Mouse (Mus musculus): ENCODE measurements at regions not wholly inside any gene's neighbourhood (a gene's known extent, or its start where the extent isn't known, plus 50 kb on each side); places are given as distances from the start of the nearest gene placed in this dataset.

GRCm38 (mm10) chr17:47207471-47207870 is 161.2 kb upstream of the Mrps10 start:
- no peak for ATAC-seq (replicated peaks in 1 of 2; ENCODE audit: insufficient read depth in 1 of 2, low FRiP score in 2 of 2, low TSS enrichment in 1 of 2, low read depth in 1 of 2, poor library complexity in 2 of 2, severe bottlenecking in 2 of 2)

- no peak for ATAC-seq (replicated peaks in 1 of 2; ENCODE audit: insufficient read depth in 1 of 2, low FRiP score in 2 of 2, low TSS enrichment in 1 of 2, low read depth in 1 of 2, poor library complexity in 2 of 2, severe bottlenecking in 2 of 2)
Measured at GRCm38 (mm10) chr17:47204470-47205162, 164.1 kb upstream of the Mrps10 start.

- ATAC-seq (replicated peaks in 1 of 2; ENCODE audit: insufficient read depth in 1 of 2, low FRiP score in 2 of 2, low TSS enrichment in 1 of 2, low read depth in 1 of 2, poor library complexity in 2 of 2, severe bottlenecking in 2 of 2) = no peak
Measured at GRCm38 (mm10) chr17:47199206-47199605, 169.5 kb upstream of the Mrps10 start.

GRCm38 (mm10) chr17:47197957-47198356 is 170.7 kb upstream of the Mrps10 start:
- ATAC-seq (replicated peaks in 1 of 2; ENCODE audit: insufficient read depth in 1 of 2, low FRiP score in 2 of 2, low TSS enrichment in 1 of 2, low read depth in 1 of 2, poor library complexity in 2 of 2, severe bottlenecking in 2 of 2) = no peak

- no peak for ATAC-seq (replicated peaks in 1 of 2; ENCODE audit: insufficient read depth in 1 of 2, low FRiP score in 2 of 2, low TSS enrichment in 1 of 2, low read depth in 1 of 2, poor library complexity in 2 of 2, severe bottlenecking in 2 of 2)
Measured at GRCm38 (mm10) chr17:47196992-47197391, 171.7 kb upstream of the Mrps10 start.

- no peak for ATAC-seq (replicated peaks in 1 of 2; ENCODE audit: insufficient read depth in 1 of 2, low FRiP score in 2 of 2, low TSS enrichment in 1 of 2, low read depth in 1 of 2, poor library complexity in 2 of 2, severe bottlenecking in 2 of 2)
Measured at GRCm38 (mm10) chr17:47195981-47196380, 172.7 kb upstream of the Mrps10 start.

GRCm38 (mm10) chr17:47194463-47195012 is 174.1 kb upstream of the Mrps10 start:
- ATAC-seq (replicated peaks in 1 of 2; ENCODE audit: insufficient read depth in 1 of 2, low FRiP score in 2 of 2, low TSS enrichment in 1 of 2, low read depth in 1 of 2, poor library complexity in 2 of 2, severe bottlenecking in 2 of 2) = no peak

- ATAC-seq (replicated peaks in 1 of 2; ENCODE audit: insufficient read depth in 1 of 2, low FRiP score in 2 of 2, low TSS enrichment in 1 of 2, low read depth in 1 of 2, poor library complexity in 2 of 2, severe bottlenecking in 2 of 2) = no peak
Measured at GRCm38 (mm10) chr17:47191416-47191815, 177.3 kb upstream of the Mrps10 start.

GRCm38 (mm10) chr17:47189770-47190169 is 178.9 kb upstream of the Mrps10 start:
- no peak for ATAC-seq (replicated peaks in 1 of 2; ENCODE audit: insufficient read depth in 1 of 2, low FRiP score in 2 of 2, low TSS enrichment in 1 of 2, low read depth in 1 of 2, poor library complexity in 2 of 2, severe bottlenecking in 2 of 2)

GRCm38 (mm10) chr17:47184148-47184547 is 173.8 kb upstream of the Ubr2 start:
- ATAC-seq (replicated peaks in 1 of 2; ENCODE audit: insufficient read depth in 1 of 2, low FRiP score in 2 of 2, low TSS enrichment in 1 of 2, low read depth in 1 of 2, poor library complexity in 2 of 2, severe bottlenecking in 2 of 2) = peak; percentile 78 to 83

GRCm38 (mm10) chr17:47182118-47182517 is 171.8 kb upstream of the Ubr2 start:
- ATAC-seq (replicated peaks in 1 of 2; ENCODE audit: insufficient read depth in 1 of 2, low FRiP score in 2 of 2, low TSS enrichment in 1 of 2, low read depth in 1 of 2, poor library complexity in 2 of 2, severe bottlenecking in 2 of 2) = no peak; a peak in 1 of 4 replicates

GRCm38 (mm10) chr17:47179410-47179809 is 169.1 kb upstream of the Ubr2 start:
- no peak for ATAC-seq (replicated peaks in 1 of 2; ENCODE audit: insufficient read depth in 1 of 2, low FRiP score in 2 of 2, low TSS enrichment in 1 of 2, low read depth in 1 of 2, poor library complexity in 2 of 2, severe bottlenecking in 2 of 2)

- ATAC-seq (replicated peaks in 1 of 2; ENCODE audit: insufficient read depth in 1 of 2, low FRiP score in 2 of 2, low TSS enrichment in 1 of 2, low read depth in 1 of 2, poor library complexity in 2 of 2, severe bottlenecking in 2 of 2) = no peak
Measured at GRCm38 (mm10) chr17:47178705-47179104, 168.3 kb upstream of the Ubr2 start.

- peak; percentile 20 to 40; a peak in 2 of 4 replicates for ATAC-seq (replicated peaks in 1 of 2; ENCODE audit: insufficient read depth in 1 of 2, low FRiP score in 2 of 2, low TSS enrichment in 1 of 2, low read depth in 1 of 2, poor library complexity in 2 of 2, severe bottlenecking in 2 of 2)
Measured at GRCm38 (mm10) chr17:47177671-47178246, 167.4 kb upstream of the Ubr2 start.

- ATAC-seq (replicated peaks in 1 of 2; ENCODE audit: insufficient read depth in 1 of 2, low FRiP score in 2 of 2, low TSS enrichment in 1 of 2, low read depth in 1 of 2, poor library complexity in 2 of 2, severe bottlenecking in 2 of 2) = no peak
Measured at GRCm38 (mm10) chr17:47176328-47176727, 166.0 kb upstream of the Ubr2 start.

GRCm38 (mm10) chr17:47174748-47175215 is 164.4 kb upstream of the Ubr2 start:
- peak; percentile 82 to 87 for ATAC-seq (replicated peaks in 1 of 2; ENCODE audit: insufficient read depth in 1 of 2, low FRiP score in 2 of 2, low TSS enrichment in 1 of 2, low read depth in 1 of 2, poor library complexity in 2 of 2, severe bottlenecking in 2 of 2)

- no peak for ATAC-seq (replicated peaks in 1 of 2; ENCODE audit: insufficient read depth in 1 of 2, low FRiP score in 2 of 2, low TSS enrichment in 1 of 2, low read depth in 1 of 2, poor library complexity in 2 of 2, severe bottlenecking in 2 of 2)
Measured at GRCm38 (mm10) chr17:47171801-47172200, 161.4 kb upstream of the Ubr2 start.

- ATAC-seq (replicated peaks in 1 of 2; ENCODE audit: insufficient read depth in 1 of 2, low FRiP score in 2 of 2, low TSS enrichment in 1 of 2, low read depth in 1 of 2, poor library complexity in 2 of 2, severe bottlenecking in 2 of 2) = no peak
Measured at GRCm38 (mm10) chr17:47170978-47171593, 160.7 kb upstream of the Ubr2 start.

Data from hematopoietic stem cell, adult 5-6 weeks (primary cell).